In the genomic region with DNA sequence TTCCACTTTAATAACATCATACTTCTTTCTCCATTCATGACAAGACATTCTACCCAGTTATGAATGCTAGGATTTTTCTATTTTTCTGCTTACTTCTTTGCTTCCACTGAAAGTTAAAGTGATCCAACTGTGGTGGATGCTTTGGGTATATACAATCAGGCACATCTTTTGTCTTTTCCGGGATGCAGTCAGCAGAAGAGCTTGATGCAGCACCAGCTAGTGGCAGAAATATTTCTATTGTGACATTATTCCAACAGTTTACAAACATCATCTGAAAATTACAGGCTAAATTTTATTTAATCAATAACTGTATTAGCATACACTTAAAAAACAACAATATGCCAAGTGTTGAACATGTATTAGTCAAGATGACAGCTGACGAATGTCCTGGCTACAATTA, we compare ENCODE assay signal across 27 mouse cellular contexts.
"Had no signal": no experiment of that assay in that cellular context is flagged by ENCODE, and none has a peak within 500 bp of the region (broad histone marks: within the 10 kb centered on the region; RNA-seq: fewer than 3 reads in every experiment).

No protein-coding gene starts in this region.

- H3K9me3 ChIP-seq: heart, embryonic 10.5 days; heart, embryonic 12.5 days; hindbrain, embryonic 10.5 days; hindbrain, embryonic 12.5 days; hindbrain, embryonic 15.5 days; intestine, embryonic 15.5 days; kidney, embryonic 15.5 days; limb, embryonic 10.5 days; limb, embryonic 12.5 days; liver, embryonic 13.5 days; liver, embryonic 15.5 days had no signal

- DNase-seq: gastrocnemius, adult 2 months; gastrocnemius, postnatal 10 days; gastrocnemius, postnatal 25 days; heart, adult 18-20 months; heart, postnatal 10 days; heart, postnatal 4 days; kidney, adult 2 months; kidney, adult 9 months; kidney, postnatal 14 days; kidney, postnatal 36 days; layer of hippocampus, adult 9-11 months; liver; liver, embryonic 13.5 days had no signal

- H3K9ac ChIP-seq: heart, embryonic 12.5 days; hindbrain, embryonic 12.5 days; hindbrain, embryonic 15.5 days; intestine, embryonic 15.5 days; kidney, embryonic 15.5 days; limb, embryonic 12.5 days; liver, embryonic 13.5 days; liver, embryonic 15.5 days had no signal

- H3K27me3 ChIP-seq: heart, embryonic 12.5 days; hindbrain, embryonic 12.5 days; hindbrain, embryonic 15.5 days; intestine, embryonic 15.5 days; kidney, embryonic 15.5 days; limb, embryonic 12.5 days; liver, embryonic 13.5 days; liver, embryonic 15.5 days had no signal

- H3K4me3 ChIP-seq: gastrocnemius, adult 2 months; heart, embryonic 10.5 days; heart, embryonic 12.5 days; hindbrain, embryonic 10.5 days; hindbrain, embryonic 12.5 days; hindbrain, embryonic 15.5 days; intestine, embryonic 15.5 days; kidney, embryonic 15.5 days; limb, embryonic 10.5 days; limb, embryonic 12.5 days; liver, embryonic 13.5 days; liver, embryonic 15.5 days had no signal

- H3K4me2 ChIP-seq: heart, embryonic 12.5 days; hindbrain, embryonic 12.5 days; hindbrain, embryonic 15.5 days; intestine, embryonic 15.5 days; kidney, embryonic 15.5 days; limb, embryonic 12.5 days; liver, embryonic 11.5 days; liver, embryonic 13.5 days; liver, embryonic 15.5 days had no signal

- H3K27ac ChIP-seq: gastrocnemius, adult 2 months; heart, embryonic 10.5 days; hindbrain, embryonic 10.5 days; hindbrain, embryonic 12.5 days; hindbrain, embryonic 15.5 days; intestine, embryonic 15.5 days; kidney, embryonic 15.5 days; kidney, postnatal 0 days; limb, embryonic 10.5 days; limb, embryonic 12.5 days; liver, embryonic 13.5 days; liver, embryonic 15.5 days had no signal

- H3K4me1 ChIP-seq: heart, embryonic 10.5 days; heart, embryonic 12.5 days; intestine, embryonic 15.5 days; kidney, embryonic 15.5 days; limb, embryonic 10.5 days; limb, embryonic 12.5 days; liver, embryonic 13.5 days; liver, embryonic 15.5 days had no signal

- ATAC-seq: inflammation-experienced regulatory T-cells, adult 6 months; intestine, embryonic 15.5 days; intestine, postnatal 0 days had no signal

- H3K36me3 ChIP-seq: heart, embryonic 10.5 days; heart, embryonic 12.5 days; hindbrain, embryonic 10.5 days; hindbrain, embryonic 12.5 days; hindbrain, embryonic 15.5 days; intestine, embryonic 15.5 days; kidney, embryonic 15.5 days; limb, embryonic 10.5 days; limb, embryonic 12.5 days; liver, embryonic 13.5 days; liver, embryonic 15.5 days had no signal
